Comparison of ENCODE assay signal across 11 mouse cellular contexts in the genomic region with DNA sequence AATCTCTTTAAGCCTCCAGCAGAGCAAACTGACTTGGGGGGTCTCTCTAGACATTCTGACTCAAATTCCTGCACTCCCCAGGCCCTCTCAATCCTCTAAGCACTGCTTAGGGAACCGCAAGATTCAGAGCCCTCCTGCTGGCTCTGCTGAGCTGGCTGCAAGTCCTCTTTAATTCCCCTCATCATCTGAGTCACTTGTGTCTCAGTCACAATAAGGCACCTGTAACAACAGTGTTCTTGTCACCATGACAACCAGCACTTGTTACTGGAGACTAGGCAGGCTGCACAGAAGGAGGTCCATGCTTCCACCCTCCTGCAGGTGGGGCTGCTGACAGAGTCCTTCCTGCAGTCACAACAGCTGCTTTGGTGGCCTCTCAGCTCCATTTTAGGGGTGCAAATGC.
A peak's percentile ranks its signal among the peaks of the same experiment; 100 is the strongest.
DNase-seq lines count a peak whose midpoint lies in the region; ATAC-seq and TF ChIP-seq lines count a peak whose summit lies in the region.
"Had no signal": no experiment of that assay in that cellular context is flagged by ENCODE, and none has a peak within 500 bp of the region (broad histone marks: within the 10 kb centered on the region; RNA-seq: fewer than 3 reads in every experiment).

No protein-coding gene starts in this region.

- H3K4me1 ChIP-seq in kidney, postnatal 0 days (replicated peaks; ENCODE audit: insufficient read depth, low read length), result no peaks in the 10 kb centered on the region
- H3K4me1 ChIP-seq in forebrain, embryonic 12.5 days, result peaks cover 6% of the 10 kb centered on the region
- H3K4me1 ChIP-seq in neural tube, embryonic 14.5 days (ENCODE audit: control insufficient read depth, insufficient read depth, low read length), result no peaks in the 10 kb centered on the region
- H3K4me1 ChIP-seq: embryonic facial prominence, embryonic 15.5 days had no signal

- H3K9ac ChIP-seq in kidney, postnatal 0 days (ENCODE audit: low read depth, low read length), result no peak overlapping the region
- no peak overlapping the region for H3K9ac ChIP-seq in forebrain, embryonic 12.5 days
- H3K9ac ChIP-seq in neural tube, embryonic 14.5 days (replicated peaks; ENCODE audit: low read depth, low read length), result no peak overlapping the region
- H3K9ac ChIP-seq: embryonic facial prominence, embryonic 15.5 days had no signal

- TF ChIP-seq CTCF in kidney, postnatal 0 days (IDR thresholded peaks at IDR 0.05; ENCODE audit: low read depth), result no peak

- no peaks in the 10 kb centered on the region for H3K36me3 ChIP-seq in kidney, postnatal 0 days (ENCODE audit: insufficient read depth, low read length)
- H3K36me3 ChIP-seq in forebrain, embryonic 12.5 days (replicated peaks), result no peaks in the 10 kb centered on the region
- no peaks in the 10 kb centered on the region for H3K36me3 ChIP-seq in neural tube, embryonic 14.5 days (ENCODE audit: control insufficient read depth, insufficient read depth, low read length)
- H3K36me3 ChIP-seq: embryonic facial prominence, embryonic 15.5 days had no signal

- intact Hi-C loops in heart, postnatal 10 days (cut with DNase I), result no loop called here

- no peak for DNase-seq in kidney, postnatal 0 days (ENCODE audit: low spot score)
- no peak for DNase-seq in kidney, postnatal 36 days
- DNase-seq in left cerebral cortex, adult 9 months (ENCODE audit: low spot score in 2 of 2), result peak; percentile 15 to 31
- no peak for DNase-seq in gastrocnemius, adult 18-20 months (ENCODE audit: low spot score)
- DNase-seq in cerebellum, adult 9-11 months, result no peak
- no peak for DNase-seq in heart, postnatal 10 days
- DNase-seq: adrenal gland, adult 2 months; thymus, postnatal 4 days had no signal

- H3K27me3 ChIP-seq in kidney, postnatal 0 days (ENCODE audit: insufficient read depth, low read length), result no peaks in the 10 kb centered on the region
- no peaks in the 10 kb centered on the region for H3K27me3 ChIP-seq in forebrain, embryonic 12.5 days
- H3K27me3 ChIP-seq in neural tube, embryonic 14.5 days (ENCODE audit: control insufficient read depth, insufficient read depth, low read length), result no peaks in the 10 kb centered on the region
- H3K27me3 ChIP-seq: embryonic facial prominence, embryonic 15.5 days had no signal

- no peak overlapping the region for H3K4me2 ChIP-seq in kidney, postnatal 0 days (ENCODE audit: low read length)
- H3K4me2 ChIP-seq in forebrain, embryonic 12.5 days, result no peak overlapping the region
- H3K4me2 ChIP-seq in neural tube, embryonic 14.5 days (ENCODE audit: low read depth, low read length), result no peak overlapping the region
- H3K4me2 ChIP-seq: embryonic facial prominence, embryonic 15.5 days had no signal

- H3K4me3 ChIP-seq in kidney, postnatal 0 days (replicated peaks; ENCODE audit: low read depth, low read length), result no peak overlapping the region
- no peak overlapping the region for H3K4me3 ChIP-seq in forebrain, embryonic 12.5 days (replicated peaks)
- no peak overlapping the region for H3K4me3 ChIP-seq in neural tube, embryonic 14.5 days (ENCODE audit: low read depth, low read length)
- H3K4me3 ChIP-seq: embryonic facial prominence, embryonic 15.5 days had no signal

- 8% methylated on average over 1 of the region's 1 CpGs for WGBS in kidney, postnatal 0 days
- WGBS in forebrain, embryonic 12.5 days, result 0% methylated on average over 1 of the region's 1 CpGs
- 3% methylated on average over 1 of the region's 1 CpGs for WGBS in neural tube, embryonic 14.5 days

- ATAC-seq in kidney, postnatal 0 days (replicated peaks; ENCODE audit: low FRiP score, low read depth), result peak; percentile 49; the same call in 1 of the 2 replicates
- peak; percentile 86 for ATAC-seq in forebrain, embryonic 12.5 days (ENCODE audit: low FRiP score)
- ATAC-seq in neural tube, embryonic 14.5 days (ENCODE audit: low read depth), result peak; percentile 51; the same call in 1 of the 2 replicates

- H3K9me3 ChIP-seq in kidney, postnatal 0 days (replicated peaks; ENCODE audit: low read length), result no peaks in the 10 kb centered on the region
- no peaks in the 10 kb centered on the region for H3K9me3 ChIP-seq in forebrain, embryonic 12.5 days
- H3K9me3 ChIP-seq in neural tube, embryonic 14.5 days (ENCODE audit: control insufficient read depth, low read length), result no peaks in the 10 kb centered on the region
- H3K9me3 ChIP-seq: embryonic facial prominence, embryonic 15.5 days had no signal

- H3K27ac ChIP-seq in kidney, postnatal 0 days, result no peak overlapping the region
- H3K27ac ChIP-seq in forebrain, embryonic 12.5 days, result no peak overlapping the region
- no peak overlapping the region for H3K27ac ChIP-seq in neural tube, embryonic 14.5 days (ENCODE audit: low read depth, low read length)
- H3K27ac ChIP-seq: embryonic facial prominence, embryonic 15.5 days had no signal

Comparison
In these comparisons a context has a peak if more than half of its experiments do, and no peak if none do; other contexts are left out.
1. DNase-seq: peak in left cerebral cortex, adult 9 months (2 of 2); none in kidney, postnatal 0 days (single experiment), kidney, postnatal 36 days (0 of 2), gastrocnemius, adult 18-20 months (single experiment), cerebellum, adult 9-11 months (single experiment) and heart, postnatal 10 days (0 of 2).
2. Peak in every context shown above with its lines, with median percentiles within 50 percentile points of each other: ATAC-seq.